Mouse (Mus musculus): ENCODE data around the gene Fastk.

- TF ChIP-seq POLR2A (IDR thresholded peaks at IDR 0.05; ENCODE audit: insufficient read length, low read depth) (no peak), USF1 (IDR thresholded peaks at IDR 0.05; ENCODE audit: low read depth) (no peak), E2F4 (IDR thresholded peaks at IDR 0.05; ENCODE audit: insufficient read depth) (no peak), TCF3 (IDR thresholded peaks at IDR 0.05; ENCODE audit: insufficient read length, low read depth) (no peak), POLR2AphosphoS2 (IDR thresholded peaks at IDR 0.05; ENCODE audit: insufficient read length, low read depth) (no peak), TCF12 (IDR thresholded peaks at IDR 0.05; ENCODE audit: insufficient read depth, poor library complexity, severe bottlenecking) (no peak), MYOG (IDR thresholded peaks at IDR 0.05; ENCODE audit: control insufficient read depth in 1 of 3, insufficient read depth in 1 of 3, insufficient read length in 2 of 3, low read depth in 2 of 3) (no peak), MAX (IDR thresholded peaks at IDR 0.05; ENCODE audit: low read depth) (no peak), CEBPB (IDR thresholded peaks at IDR 0.05; ENCODE audit: insufficient read depth, poor library complexity, severe bottlenecking) (no peak), SRF (IDR thresholded peaks at IDR 0.05; ENCODE audit: control insufficient read depth, insufficient read length, low read depth) (no peak), REST (IDR thresholded peaks at IDR 0.05; ENCODE audit: insufficient read depth, insufficient read length) (no peak)
Observed at GRCm38 (mm10) chr5:24426037-24426432, 19.1 kb downstream of the Fastk start.

Data from myocyte (in vitro differentiated cells).